Mouse (Mus musculus): ENCODE data around the gene Hpse2. TPM values are rescaled to one million over a fixed set of nuclear protein-coding genes. Genes with fewer than 3 reads are reported as not detected.

Hpse2 gene
- polyA plus RNA-seq, 1 experiment from 2014 or later = 0.73 TPM

- no peak for DNase-seq (ENCODE audit: low spot score)
- Histone ChIP-seq H3K27ac (ENCODE audit: low read depth, low read length) (no peak overlapping the region), H3K4me1 (replicated peaks; ENCODE audit: control insufficient read depth, insufficient read depth, low read length) (no peaks in the 10 kb centered on the region), H3K9ac (ENCODE audit: low read depth, low read length) (no peak overlapping the region), H3K4me2 (replicated peaks; ENCODE audit: low read depth, low read length) (no peak overlapping the region), H3K4me3 (ENCODE audit: low read depth, low read length) (no peak overlapping the region), H3K27me3 (ENCODE audit: control insufficient read depth, insufficient read depth, low read length) (no peaks in the 10 kb centered on the region), H3K9me3 (ENCODE audit: control insufficient read depth, low read length) (no peaks in the 10 kb centered on the region), H3K36me3 (ENCODE audit: control insufficient read depth, insufficient read depth, low read length) (no peaks in the 10 kb centered on the region)
- 96% methylated on average over 2 of the region's 2 CpGs for WGBS
- no peak for ATAC-seq (ENCODE audit: low FRiP score)
Observed at GRCm38 (mm10) chr19:42816261-42816660, 571.9 kb downstream of the Hpse2 start.

- Histone ChIP-seq H3K4me1 (replicated peaks; ENCODE audit: control insufficient read depth, insufficient read depth, low read length) (no peaks in the 10 kb centered on the region), H3K27ac (ENCODE audit: low read depth, low read length) (no peak overlapping the region), H3K36me3 (ENCODE audit: control insufficient read depth, insufficient read depth, low read length) (no peaks in the 10 kb centered on the region), H3K4me2 (replicated peaks; ENCODE audit: low read depth, low read length) (no peak overlapping the region), H3K27me3 (ENCODE audit: control insufficient read depth, insufficient read depth, low read length) (no peaks in the 10 kb centered on the region), H3K9ac (ENCODE audit: low read depth, low read length) (no peak overlapping the region), H3K9me3 (ENCODE audit: control insufficient read depth, low read length) (no peaks in the 10 kb centered on the region), H3K4me3 (ENCODE audit: low read depth, low read length) (no peak overlapping the region)
- WGBS = 75% methylated on average over 5 of the region's 5 CpGs
- no peak for DNase-seq (ENCODE audit: low spot score)
- no peak for ATAC-seq (ENCODE audit: low FRiP score)
Observed at GRCm38 (mm10) chr19:42810140-42810539, 578.0 kb downstream of the Hpse2 start.

GRCm38 (mm10) chr19:42809491-42809890 is 578.7 kb downstream of the Hpse2 start:
- no peak for DNase-seq (ENCODE audit: low spot score)
- H3K9me3 ChIP-seq (ENCODE audit: control insufficient read depth, low read length) = no peaks in the 10 kb centered on the region
- ATAC-seq (ENCODE audit: low FRiP score) = no peak
- H3K27me3 ChIP-seq (ENCODE audit: control insufficient read depth, insufficient read depth, low read length) = no peaks in the 10 kb centered on the region
- H3K9ac ChIP-seq (ENCODE audit: low read depth, low read length) = no peak overlapping the region
- H3K4me1 ChIP-seq (replicated peaks; ENCODE audit: control insufficient read depth, insufficient read depth, low read length) = no peaks in the 10 kb centered on the region
- no peak overlapping the region for H3K4me2 ChIP-seq (replicated peaks; ENCODE audit: low read depth, low read length)
- no peak overlapping the region for H3K4me3 ChIP-seq (ENCODE audit: low read depth, low read length)
- no peaks in the 10 kb centered on the region for H3K36me3 ChIP-seq (ENCODE audit: control insufficient read depth, insufficient read depth, low read length)
- H3K27ac ChIP-seq (ENCODE audit: low read depth, low read length) = no peak overlapping the region
- 87% methylated on average over 10 of the region's 10 CpGs for WGBS

GRCm38 (mm10) chr19:42797866-42798265 is 590.3 kb downstream of the Hpse2 start:
- H3K27me3 ChIP-seq (ENCODE audit: control insufficient read depth, insufficient read depth, low read length) = no peaks in the 10 kb centered on the region; the same call in 1 of the 2 replicates
- no peaks in the 10 kb centered on the region for H3K4me1 ChIP-seq (replicated peaks; ENCODE audit: control insufficient read depth, insufficient read depth, low read length)
- H3K27ac ChIP-seq (ENCODE audit: low read depth, low read length) = no peak overlapping the region
- no peaks in the 10 kb centered on the region for H3K36me3 ChIP-seq (ENCODE audit: control insufficient read depth, insufficient read depth, low read length)
- ATAC-seq (ENCODE audit: low FRiP score) = no peak
- H3K4me3 ChIP-seq (ENCODE audit: low read depth, low read length) = no peak overlapping the region
- no peak for DNase-seq (ENCODE audit: low spot score)
- 62% methylated on average over 2 of the region's 2 CpGs for WGBS
- H3K9me3 ChIP-seq (ENCODE audit: control insufficient read depth, low read length) = no peaks in the 10 kb centered on the region
- H3K9ac ChIP-seq (ENCODE audit: low read depth, low read length) = no peak overlapping the region
- no peak overlapping the region for H3K4me2 ChIP-seq (replicated peaks; ENCODE audit: low read depth, low read length)

GRCm38 (mm10) chr19:42795801-42796200 is 592.4 kb downstream of the Hpse2 start:
- Histone ChIP-seq H3K4me1 (replicated peaks; ENCODE audit: control insufficient read depth, insufficient read depth, low read length) (no peaks in the 10 kb centered on the region), H3K27ac (ENCODE audit: low read depth, low read length) (no peak overlapping the region), H3K27me3 (ENCODE audit: control insufficient read depth, insufficient read depth, low read length) (no peaks in the 10 kb centered on the region; the same call in 1 of the 2 replicates), H3K9me3 (ENCODE audit: control insufficient read depth, low read length) (no peaks in the 10 kb centered on the region), H3K9ac (ENCODE audit: low read depth, low read length) (peak overlapping the region; percentile 35; the same call in 1 of the 2 replicates), H3K36me3 (ENCODE audit: control insufficient read depth, insufficient read depth, low read length) (no peaks in the 10 kb centered on the region), H3K4me2 (replicated peaks; ENCODE audit: low read depth, low read length) (peak overlapping the region; percentile 79), H3K4me3 (ENCODE audit: low read depth, low read length) (no peak overlapping the region)
- WGBS = 32% methylated on average over 9 of the region's 9 CpGs
- ATAC-seq (ENCODE audit: low FRiP score) (no peak), DNase-seq (ENCODE audit: low spot score) (peak; percentile 28)

- peak overlapping the region; percentile 79 for H3K4me2 ChIP-seq (replicated peaks; ENCODE audit: low read depth, low read length)
- no peaks in the 10 kb centered on the region for H3K36me3 ChIP-seq (ENCODE audit: control insufficient read depth, insufficient read depth, low read length)
- H3K27me3 ChIP-seq (ENCODE audit: control insufficient read depth, insufficient read depth, low read length) = no peaks in the 10 kb centered on the region; the same call in 1 of the 2 replicates
- peak overlapping the region; percentile 35 for H3K9ac ChIP-seq (ENCODE audit: low read depth, low read length)
- H3K4me3 ChIP-seq (ENCODE audit: low read depth, low read length) = peak overlapping the region; percentile 38
- H3K4me1 ChIP-seq (replicated peaks; ENCODE audit: control insufficient read depth, insufficient read depth, low read length) = no peaks in the 10 kb centered on the region
- ATAC-seq (ENCODE audit: low FRiP score) = peak; percentile 80
- DNase-seq (ENCODE audit: low spot score) = peak; percentile 98
- WGBS = 2% methylated on average over 31 of the region's 31 CpGs
- H3K9me3 ChIP-seq (ENCODE audit: control insufficient read depth, low read length) = no peaks in the 10 kb centered on the region
- H3K27ac ChIP-seq (ENCODE audit: low read depth, low read length) = no peak overlapping the region
Observed at GRCm38 (mm10) chr19:42794914-42795613, 593.1 kb downstream of the Hpse2 start.

GRCm38 (mm10) chr19:42788311-42788710 is 599.8 kb downstream of the Hpse2 start:
- no peak overlapping the region for H3K27ac ChIP-seq (ENCODE audit: low read depth, low read length)
- 0 out of 2 replicates have a peak, but pooled peaks cover 2% of the 10 kb centered on the region for H3K27me3 ChIP-seq (ENCODE audit: control insufficient read depth, insufficient read depth, low read length)
- DNase-seq (ENCODE audit: low spot score) (no peak), ATAC-seq (ENCODE audit: low FRiP score) (no peak)
- no peaks in the 10 kb centered on the region for H3K9me3 ChIP-seq (ENCODE audit: control insufficient read depth, low read length)
- no peak overlapping the region for H3K9ac ChIP-seq (ENCODE audit: low read depth, low read length)
- H3K4me1 ChIP-seq (replicated peaks; ENCODE audit: control insufficient read depth, insufficient read depth, low read length) = no peaks in the 10 kb centered on the region
- 51% methylated on average over 5 of the region's 5 CpGs for WGBS
- no peak overlapping the region for H3K4me3 ChIP-seq (ENCODE audit: low read depth, low read length)
- H3K36me3 ChIP-seq (ENCODE audit: control insufficient read depth, insufficient read depth, low read length) = no peaks in the 10 kb centered on the region
- H3K4me2 ChIP-seq (replicated peaks; ENCODE audit: low read depth, low read length) = no peak overlapping the region

GRCm38 (mm10) chr19:42785562-42786220 is 602.5 kb downstream of the Hpse2 start:
- Histone ChIP-seq H3K4me2 (replicated peaks; ENCODE audit: low read depth, low read length) (no peak overlapping the region), H3K4me3 (ENCODE audit: low read depth, low read length) (no peak overlapping the region), H3K27ac (ENCODE audit: low read depth, low read length) (no peak overlapping the region), H3K9me3 (ENCODE audit: control insufficient read depth, low read length) (no peaks in the 10 kb centered on the region), H3K9ac (ENCODE audit: low read depth, low read length) (no peak overlapping the region), H3K36me3 (ENCODE audit: control insufficient read depth, insufficient read depth, low read length) (no peaks in the 10 kb centered on the region), H3K27me3 (ENCODE audit: control insufficient read depth, insufficient read depth, low read length) (0 out of 2 replicates have a peak, but pooled peaks cover 2% of the 10 kb centered on the region), H3K4me1 (replicated peaks; ENCODE audit: control insufficient read depth, insufficient read depth, low read length) (no peaks in the 10 kb centered on the region)
- 48% methylated on average over 8 of the region's 8 CpGs for WGBS
- DNase-seq (ENCODE audit: low spot score) (no peak), ATAC-seq (ENCODE audit: low FRiP score) (no peak)

GRCm38 (mm10) chr19:42785129-42785528 is 603.0 kb downstream of the Hpse2 start:
- H3K27ac ChIP-seq (ENCODE audit: low read depth, low read length) = no peak overlapping the region
- no peak for DNase-seq (ENCODE audit: low spot score)
- no peak overlapping the region for H3K4me2 ChIP-seq (replicated peaks; ENCODE audit: low read depth, low read length)
- H3K9ac ChIP-seq (ENCODE audit: low read depth, low read length) = no peak overlapping the region
- H3K36me3 ChIP-seq (ENCODE audit: control insufficient read depth, insufficient read depth, low read length) = no peaks in the 10 kb centered on the region
- no peaks in the 10 kb centered on the region for H3K4me1 ChIP-seq (replicated peaks; ENCODE audit: control insufficient read depth, insufficient read depth, low read length)
- 0 out of 2 replicates have a peak, but pooled peaks cover 2% of the 10 kb centered on the region for H3K27me3 ChIP-seq (ENCODE audit: control insufficient read depth, insufficient read depth, low read length)
- ATAC-seq (ENCODE audit: low FRiP score) = no peak
- H3K9me3 ChIP-seq (ENCODE audit: control insufficient read depth, low read length) = no peaks in the 10 kb centered on the region
- whole genome bisulfite sequencing = 42% methylated on average over 2 of the region's 2 CpGs
- H3K4me3 ChIP-seq (ENCODE audit: low read depth, low read length) = no peak overlapping the region

Measured in hindbrain, embryonic 11.5 days (tissue).